Mouse (Mus musculus): ENCODE data around the gene Defa30.
"Not testable (repeated sequence)": the region's sequence is repeated elsewhere in the genome, so short reads cannot be mapped to it uniquely, and the experiment has no call there.

Gene Defa30

DNA sequence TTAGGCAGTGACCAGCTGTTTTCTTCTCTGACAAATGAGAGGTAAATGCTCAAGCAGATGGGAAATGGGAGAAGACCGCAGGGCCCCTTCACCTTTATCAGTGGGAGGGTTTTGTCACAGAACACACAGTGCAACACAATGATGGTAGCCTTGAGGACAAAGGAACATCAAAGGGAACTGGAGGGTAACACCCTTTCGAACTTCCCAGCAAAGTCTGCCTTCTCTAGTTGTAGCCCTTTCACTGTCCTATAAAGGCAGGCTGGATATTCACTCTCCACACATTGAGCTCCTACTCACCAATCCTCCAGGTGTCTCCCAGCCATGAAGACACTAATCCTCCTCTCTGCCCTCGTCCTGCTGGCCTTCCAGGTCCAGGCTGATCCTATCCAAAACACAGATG, at the start of gene Defa30:
Gene Defa30 (plus strand): TSS at position 301 of the 400 bp plus-strand sequence.
- CTCF ChIA-PET: not testable (repeated sequence)

DNA sequence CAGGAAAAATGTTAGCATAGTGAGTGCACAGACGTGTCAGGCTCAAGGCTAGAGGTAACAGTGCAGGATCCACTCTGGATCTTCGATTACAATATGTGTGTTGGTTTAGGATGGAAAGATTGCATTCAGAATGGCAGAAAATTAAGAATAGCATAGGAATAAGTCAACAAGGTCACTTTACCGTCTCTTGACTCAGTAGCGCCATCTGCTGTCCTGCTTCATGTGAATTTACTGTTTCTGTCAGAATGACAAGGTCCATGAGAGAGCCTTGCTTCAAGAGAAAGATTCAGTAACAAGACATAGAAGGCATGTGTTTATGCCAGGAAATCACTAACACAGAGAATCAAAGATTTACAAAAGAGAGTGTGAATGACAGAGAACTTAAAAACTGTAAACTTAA, 41.3 kb upstream of the Defa30 start:
- CTCF ChIA-PET: no interaction called here

DNA sequence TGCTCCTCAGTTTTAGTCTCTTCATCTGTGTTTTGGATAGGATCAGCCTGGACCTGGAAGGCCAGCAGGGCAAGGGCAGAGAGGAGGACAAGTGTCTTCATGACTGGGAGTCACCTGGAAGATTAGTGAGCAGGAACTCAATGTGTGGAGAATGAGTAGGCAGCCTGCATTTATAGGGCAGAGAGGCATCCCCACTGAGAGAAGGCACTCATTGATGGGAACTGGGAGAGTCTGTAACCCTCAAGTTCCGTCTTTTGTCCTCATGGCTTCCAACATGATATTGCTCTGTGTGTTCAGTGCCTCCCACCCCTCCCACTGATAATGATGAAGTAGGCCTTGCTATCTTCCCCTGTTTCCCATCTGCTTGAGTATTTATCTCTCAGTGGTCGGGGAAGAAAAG, 38.5 kb upstream of the Defa30 start, which contains the start of gene Gm14851:
Gene Gm14851 (minus strand): TSS at position 101 of the 400 bp plus-strand sequence.
- CTCF ChIA-PET: not testable (repeated sequence)

DNA sequence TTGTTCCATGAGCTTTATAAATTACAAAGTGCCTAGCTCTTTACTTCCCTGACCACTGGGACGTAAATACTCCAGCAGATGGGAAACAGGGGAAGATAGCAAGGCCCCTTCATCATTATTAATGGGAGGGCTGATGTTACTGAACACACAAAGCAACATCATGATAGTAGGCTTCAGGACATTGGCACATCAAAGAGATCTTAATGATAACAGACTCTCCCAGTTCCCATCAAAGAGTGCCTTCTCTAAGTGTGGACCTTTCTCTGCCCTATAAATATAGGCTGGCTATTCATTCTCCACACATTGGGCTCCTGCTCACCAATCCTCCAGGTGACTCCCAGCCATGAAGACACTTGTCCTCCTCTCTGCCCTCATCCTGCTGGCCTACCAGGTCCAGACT, 27.5 kb downstream of the Defa30 start, which contains the start of gene Defa22:
Gene Defa22 (plus strand): TSS at position 301 of the 400 bp plus-strand sequence.
- CTCF ChIA-PET: not testable (repeated sequence)

Measured in spleen, embryonic (tissue).